Mouse (Mus musculus): ENCODE results near the gene Gatad1.

Gatad1 gene

DNA sequence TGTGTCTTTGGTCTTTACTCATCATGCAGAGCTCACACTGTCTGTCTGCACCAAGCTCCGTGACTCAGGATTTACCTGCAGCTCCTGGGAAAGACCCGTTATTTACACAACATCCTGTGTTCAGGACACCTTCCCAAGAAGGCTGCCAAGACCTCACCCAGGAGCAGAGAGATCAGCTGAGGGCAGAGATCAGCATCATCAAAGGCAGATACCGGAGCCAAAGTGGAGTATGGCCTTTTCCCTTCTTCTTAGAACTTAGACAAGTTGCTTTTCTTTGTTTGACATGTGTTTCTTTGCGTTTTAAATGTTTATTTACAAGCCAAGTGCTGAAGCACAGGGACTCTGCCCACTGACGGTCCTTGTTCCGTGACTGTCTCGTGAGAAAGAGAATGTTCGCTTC, 21.7 kb downstream of the Gatad1 start:
- no peak for DNase-seq (ENCODE audit: low spot score in 2 of 2)

DNA sequence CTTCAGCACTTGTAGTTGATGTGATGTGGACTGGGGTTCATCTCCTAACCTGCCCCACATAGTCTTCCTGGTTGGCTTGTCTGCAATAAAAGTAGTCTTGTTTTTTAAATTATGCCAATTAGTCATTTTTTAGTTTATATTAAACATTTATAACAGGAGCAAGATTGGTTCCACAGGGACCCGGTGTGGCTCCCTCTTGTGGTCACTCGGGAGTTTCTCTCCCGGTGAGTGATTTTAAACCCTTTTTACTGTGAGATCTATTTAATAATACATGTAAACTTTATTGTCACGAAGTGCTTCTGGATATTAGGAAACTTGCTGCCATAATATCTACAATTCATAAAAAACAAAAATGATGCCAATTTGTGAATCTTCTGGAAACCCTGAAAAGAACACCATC, 23.0 kb downstream of the Gatad1 start:
- DNase-seq (ENCODE audit: low spot score in 2 of 2), result no peak

DNA sequence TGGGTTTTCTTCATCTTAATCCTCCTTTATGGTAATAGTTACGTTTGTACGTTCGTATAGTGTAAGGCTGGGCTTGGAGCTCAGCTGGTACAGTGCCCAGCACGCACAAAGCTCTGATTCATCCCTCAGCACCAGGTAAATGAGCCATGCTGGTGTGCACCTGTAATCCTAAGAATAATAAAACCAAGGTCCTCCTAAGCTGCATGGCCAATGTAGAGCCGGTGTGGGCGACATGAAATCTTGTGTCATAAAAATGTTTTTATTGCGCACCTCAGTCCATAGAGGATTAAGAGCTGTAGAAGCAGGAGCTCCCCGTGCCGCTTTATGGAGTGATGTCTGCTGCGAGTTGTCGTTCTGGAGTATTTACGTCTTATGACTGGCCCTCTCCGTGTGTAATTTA, 23.7 kb downstream of the Gatad1 start:
- DNase-seq (ENCODE audit: low spot score in 2 of 2), result no peak

DNA sequence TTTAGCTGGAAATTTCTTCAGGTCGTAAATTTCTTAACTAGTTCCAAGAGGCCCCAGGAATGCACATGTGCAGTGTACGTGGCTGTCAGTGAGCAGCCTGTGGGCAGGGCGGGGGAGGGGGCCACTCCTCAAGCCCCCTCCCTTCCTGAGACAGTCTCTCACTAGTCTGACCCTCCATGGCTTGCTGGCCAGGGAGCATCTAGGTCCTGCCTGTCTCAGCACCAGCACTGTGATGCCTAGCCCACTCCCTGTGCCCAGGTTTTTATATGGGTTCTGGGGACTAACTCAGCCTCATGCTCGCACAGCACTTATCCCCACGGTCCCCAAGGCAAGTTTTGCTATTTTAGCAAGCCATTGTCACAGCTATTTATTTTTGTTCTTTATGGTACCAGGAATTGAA, 24.7 kb downstream of the Gatad1 start:
- DNase-seq (ENCODE audit: low spot score in 2 of 2), result no peak

DNA sequence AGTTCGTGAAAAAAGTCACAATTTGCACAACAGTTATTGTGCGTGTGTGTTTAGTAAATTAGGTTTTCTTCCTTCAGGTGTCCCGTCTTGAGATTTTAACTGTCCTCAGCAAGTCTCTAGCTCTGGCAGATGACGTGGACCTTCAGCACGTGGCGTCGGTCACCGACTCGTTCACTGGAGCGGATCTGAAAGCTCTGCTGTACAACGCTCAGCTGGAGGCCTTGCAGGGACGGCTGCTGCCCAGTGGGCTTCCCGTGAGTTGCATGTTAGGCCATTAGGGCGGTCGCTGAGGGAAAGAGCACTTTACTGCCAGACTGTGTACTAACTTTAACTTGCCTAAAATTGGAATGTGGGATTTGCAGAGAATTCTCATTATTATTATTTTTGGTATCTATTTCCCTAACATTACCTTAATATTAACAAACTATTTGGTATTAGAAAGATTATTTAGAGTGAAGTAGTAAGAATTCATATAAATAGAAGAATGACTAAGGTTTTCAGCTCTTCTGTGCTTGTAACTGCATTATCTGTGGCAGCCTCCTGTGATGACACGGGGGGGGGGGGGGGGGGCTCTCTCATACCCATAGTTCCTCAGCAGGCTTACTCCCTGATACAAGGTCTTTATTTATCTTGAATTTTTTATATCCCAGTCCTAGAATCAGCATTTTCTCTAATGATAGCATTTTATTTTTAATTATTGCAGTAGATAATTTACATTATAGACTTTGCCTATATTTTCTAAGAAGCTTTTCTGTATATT, 25.3 kb downstream of the Gatad1 start:
- no peak for DNase-seq (ENCODE audit: low spot score in 2 of 2)

DNA sequence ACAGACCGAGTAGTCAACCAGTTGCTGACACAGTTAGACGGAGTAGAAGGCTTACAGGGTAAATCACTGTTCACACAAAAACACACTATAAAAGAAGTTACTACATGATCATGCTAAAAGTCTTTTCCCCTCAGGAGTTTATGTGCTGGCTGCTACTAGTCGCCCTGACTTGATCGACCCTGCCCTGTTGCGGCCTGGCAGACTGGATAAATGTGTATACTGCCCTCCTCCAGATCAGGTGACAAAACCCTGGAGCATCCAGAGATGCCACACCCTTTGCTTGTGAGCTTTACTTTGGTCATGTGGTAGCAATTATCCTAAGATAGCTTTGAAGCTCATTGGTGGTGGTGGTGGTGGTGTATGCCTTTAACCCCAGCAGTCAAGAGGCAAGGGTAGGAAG, 26.9 kb downstream of the Gatad1 start:
- DNase-seq (ENCODE audit: low spot score in 2 of 2), result no peak

DNA sequence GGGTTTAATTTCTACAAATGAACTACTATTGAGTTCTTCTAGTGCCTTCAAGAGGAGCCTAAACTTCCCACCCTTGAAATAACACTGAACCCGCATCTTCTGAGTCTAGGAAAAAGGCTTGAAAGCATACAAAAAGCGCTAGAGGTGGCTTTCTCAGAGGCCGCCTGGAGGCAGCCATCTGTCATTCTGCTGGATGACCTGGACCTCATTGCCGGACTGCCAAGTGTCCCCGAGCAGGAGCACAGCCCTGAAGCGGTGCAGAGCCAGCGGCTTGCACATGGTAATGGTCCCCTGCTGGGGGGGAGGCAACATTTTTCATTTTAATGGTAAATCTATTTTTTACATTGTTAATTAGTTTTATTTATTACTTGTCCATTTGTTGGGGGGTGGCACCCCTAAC, 36.5 kb downstream of the Gatad1 start:
- DNase-seq (ENCODE audit: low spot score in 2 of 2), result no peak

DNA sequence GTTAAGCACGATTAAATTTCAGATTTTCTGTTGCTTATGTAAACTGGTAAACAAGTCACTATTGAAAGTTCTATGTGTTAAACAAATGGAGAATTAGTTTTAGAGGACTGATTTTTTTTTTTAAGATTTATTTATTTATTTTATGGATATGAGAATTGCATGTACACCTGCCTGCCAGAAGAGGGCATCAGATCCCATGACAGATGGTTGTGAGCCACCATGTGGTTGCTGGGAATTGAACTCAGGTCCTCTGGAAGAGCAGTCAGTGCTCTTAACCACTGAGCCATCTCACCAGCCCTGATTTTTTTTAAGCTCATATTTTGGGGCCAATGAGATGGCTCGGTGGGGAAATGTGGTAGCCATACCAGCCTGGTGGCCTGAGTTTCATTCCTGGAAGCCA, 45.1 kb downstream of the Gatad1 start:
- peak in 1 of 2 experiments; percentile 1 for DNase-seq (ENCODE audit: low spot score in 2 of 2)

DNA sequence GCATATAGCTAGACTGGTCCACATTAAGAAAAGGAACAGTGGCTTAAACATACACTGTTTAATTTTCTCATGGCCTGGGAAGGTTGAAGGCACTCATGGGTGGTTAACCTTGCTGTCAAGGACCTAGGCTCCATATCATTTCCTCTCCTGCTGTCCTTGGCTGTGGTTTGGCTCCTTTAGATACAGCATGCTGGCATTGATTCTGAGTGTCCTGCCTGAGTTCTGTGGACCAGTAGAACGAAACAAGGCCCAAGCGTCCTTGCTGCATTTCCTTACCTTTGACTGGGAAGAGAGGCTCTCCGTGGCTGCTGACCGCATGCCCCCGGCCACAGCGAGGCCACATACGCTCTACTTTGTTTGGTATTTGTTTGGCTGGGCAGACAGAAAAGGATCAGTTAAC, 47.7 kb downstream of the Gatad1 start:
- DNase-seq (ENCODE audit: low spot score in 2 of 2), result peak in 1 of 2 experiments; percentile 12

DNA sequence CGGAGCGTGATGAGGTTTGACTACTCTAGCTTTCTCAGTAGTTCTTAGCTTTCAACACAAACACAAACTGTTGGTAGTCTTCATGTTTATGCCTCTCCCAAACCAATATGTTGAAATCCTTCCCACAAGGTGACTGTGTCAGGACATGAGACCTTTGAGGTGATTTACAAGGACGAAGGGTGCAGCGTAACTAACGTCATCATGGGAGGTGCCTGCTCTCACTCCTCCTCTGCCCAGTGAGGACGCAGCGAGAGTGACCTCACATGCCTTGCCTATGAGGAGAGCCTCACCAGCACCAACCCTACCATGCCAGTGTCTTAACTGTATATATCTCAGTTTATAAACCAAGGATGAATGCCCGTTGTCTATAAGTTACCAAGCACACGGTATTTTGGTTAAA, 49.9 kb downstream of the Gatad1 start:
- DNase-seq (ENCODE audit: low spot score in 2 of 2), result peak in 1 of 2 experiments; percentile 13

DNA sequence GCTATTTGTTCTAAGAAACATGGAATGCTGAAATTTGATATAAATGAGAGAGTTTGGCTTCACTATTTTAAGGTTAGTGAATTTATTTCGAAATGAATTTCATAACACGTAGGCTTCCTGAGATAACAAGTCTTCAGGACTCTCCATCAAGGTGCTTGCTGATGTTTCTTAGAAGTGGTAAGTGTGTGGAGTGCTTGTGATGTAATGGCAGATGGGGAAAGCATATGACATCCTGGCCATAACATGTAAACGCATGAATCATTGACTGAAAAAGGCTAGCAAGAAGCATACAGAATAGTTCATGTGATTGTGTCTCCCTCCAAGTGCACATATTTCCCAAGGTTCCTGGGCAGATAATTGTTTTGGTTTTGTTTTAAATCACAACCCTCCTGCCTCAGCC, 56.2 kb downstream of the Gatad1 start:
- no peak for DNase-seq (ENCODE audit: low spot score in 2 of 2)

DNA sequence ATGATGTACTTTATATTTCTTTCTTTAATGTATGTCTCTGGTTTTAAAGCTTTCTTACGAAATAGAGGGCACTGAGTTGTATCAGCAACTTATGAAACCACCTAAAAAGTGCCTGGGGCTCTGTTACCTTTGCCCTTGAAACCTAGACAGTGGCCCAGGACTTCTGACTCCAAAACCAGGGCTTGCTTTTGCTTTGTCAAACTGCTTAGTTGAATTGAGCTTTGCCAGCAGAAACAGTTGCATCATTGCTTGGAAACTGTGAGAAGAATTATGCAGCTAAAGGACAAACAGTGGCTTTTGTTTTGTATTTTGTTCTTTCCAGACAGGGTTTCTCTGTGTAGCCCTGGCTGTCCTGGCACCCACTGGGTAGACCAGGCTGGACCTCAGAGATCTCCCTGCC, 56.7 kb downstream of the Gatad1 start:
- DNase-seq (ENCODE audit: low spot score in 2 of 2), result no peak

DNA sequence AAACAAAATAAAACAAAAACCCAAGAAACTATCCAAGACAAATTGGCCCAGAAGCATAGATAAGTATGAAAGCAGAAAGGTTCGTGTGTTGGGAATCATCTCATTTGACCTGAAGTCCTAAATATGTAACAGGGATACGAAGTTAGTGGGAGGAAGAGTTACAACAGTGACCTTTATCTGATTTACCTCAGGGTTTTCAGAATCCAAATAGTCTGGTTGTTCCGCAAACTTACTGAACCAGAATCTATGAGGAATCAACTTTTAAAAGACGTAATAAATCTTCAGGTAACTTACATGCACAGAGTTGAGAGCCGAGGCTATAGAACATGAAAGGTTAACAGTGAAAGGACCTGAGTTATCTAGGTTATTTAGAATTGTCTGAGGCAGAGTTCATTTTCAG, 58.2 kb downstream of the Gatad1 start:
- DNase-seq (ENCODE audit: low spot score in 2 of 2), result no peak

DNA sequence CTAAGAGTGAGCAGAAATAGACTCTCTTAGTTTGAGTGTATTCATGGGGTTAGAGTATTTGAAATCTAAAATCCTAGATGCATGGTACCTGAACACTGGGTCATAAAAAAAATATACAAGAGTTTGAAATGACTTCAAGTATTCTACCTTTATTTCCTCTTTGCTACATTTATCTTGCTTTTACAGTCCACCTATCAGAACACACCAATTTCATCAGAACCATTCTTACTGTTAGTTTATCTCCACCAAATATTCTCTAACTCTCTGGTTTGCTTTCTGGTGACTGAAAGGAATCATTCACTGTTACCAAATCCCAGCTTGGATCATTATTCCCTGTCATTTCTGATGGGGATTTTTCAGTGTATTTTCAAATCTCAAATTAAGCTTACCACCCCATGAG, 59.8 kb downstream of the Gatad1 start:
- no peak for DNase-seq (ENCODE audit: low spot score in 2 of 2)

DNA sequence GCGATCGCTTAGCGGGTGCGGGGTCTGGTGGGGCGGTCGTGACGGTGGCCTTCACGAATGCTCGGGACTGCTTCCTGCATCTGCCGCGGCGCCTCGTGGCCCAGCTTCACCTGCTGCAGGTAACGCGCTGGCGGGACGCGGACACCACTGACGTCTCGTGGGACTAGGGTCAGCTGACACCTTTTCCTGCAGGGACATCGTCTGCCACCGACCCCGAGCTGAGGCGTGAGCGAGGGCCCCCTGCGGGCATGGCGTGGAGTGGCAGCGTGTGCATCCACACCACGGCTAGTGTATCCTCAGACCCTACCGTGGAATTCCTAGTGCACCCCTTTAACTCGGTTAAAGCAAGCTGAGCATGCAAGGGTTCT, 60.6 kb downstream of the Gatad1 start, which contains the start of gene Rbm48:
Rbm48 (minus strand) TSS at position 187 of the 368 bp plus-strand sequence.
- DNase-seq (ENCODE audit: low spot score in 2 of 2), result peak; percentile 92 to 93

DNA sequence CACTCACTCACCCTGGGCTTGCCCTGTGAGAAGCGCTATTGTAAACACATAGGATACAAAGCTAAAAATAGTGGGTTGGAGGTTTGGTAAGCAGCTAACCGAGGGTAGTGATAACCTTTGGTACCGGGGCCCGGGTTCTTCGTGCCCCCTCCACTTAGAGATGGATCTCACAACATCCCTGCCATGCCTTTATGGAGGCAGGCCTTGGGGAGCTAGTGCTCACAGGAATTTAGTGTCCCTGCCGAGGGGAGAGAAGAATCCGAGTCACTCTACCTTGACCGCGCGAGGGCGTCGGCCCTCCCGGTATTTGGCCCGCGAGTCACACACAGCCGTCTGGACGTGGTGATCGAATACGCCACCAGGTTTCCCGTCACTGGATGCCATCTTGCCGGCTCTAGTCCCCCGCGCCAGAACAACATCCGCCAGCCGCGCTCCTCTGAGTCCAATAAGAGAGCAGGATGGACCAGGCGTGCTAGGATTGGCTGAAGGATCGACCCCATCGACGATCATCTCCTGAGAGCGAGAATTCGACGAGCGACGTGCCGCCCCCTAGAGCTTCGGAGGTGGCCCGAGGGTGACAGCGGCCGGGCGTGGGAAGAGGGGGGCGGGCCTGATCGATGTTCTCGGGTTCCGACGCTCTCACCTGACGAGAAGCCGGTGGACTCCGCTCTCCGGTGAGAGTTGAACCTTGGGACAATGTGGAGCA, 61.1 kb downstream of the Gatad1 start, which contains the start of gene Pex1:
Pex1 (plus strand) TSS at position 374 of the 706 bp plus-strand sequence.
- peak; percentile 97 to 98 for DNase-seq (ENCODE audit: low spot score in 2 of 2)
